Mouse (Mus musculus) CD8-positive naive resting alpha-beta T cell, adult 57 days (primary cell): ENCODE measurements around the gene Tmem126b. TPM values are rescaled to one million over a fixed set of nuclear protein-coding genes. Genes with fewer than 3 reads are reported as not detected.

Experiments used
- total RNA-seq: library from RNA; stranded (reverse); gene quantifications from one replicate; pipeline ENCODE4 v1.2.4, GENCODE M21; 2023

Gene Tmem126b
- 5.2 TPM for total RNA-seq

DNA sequence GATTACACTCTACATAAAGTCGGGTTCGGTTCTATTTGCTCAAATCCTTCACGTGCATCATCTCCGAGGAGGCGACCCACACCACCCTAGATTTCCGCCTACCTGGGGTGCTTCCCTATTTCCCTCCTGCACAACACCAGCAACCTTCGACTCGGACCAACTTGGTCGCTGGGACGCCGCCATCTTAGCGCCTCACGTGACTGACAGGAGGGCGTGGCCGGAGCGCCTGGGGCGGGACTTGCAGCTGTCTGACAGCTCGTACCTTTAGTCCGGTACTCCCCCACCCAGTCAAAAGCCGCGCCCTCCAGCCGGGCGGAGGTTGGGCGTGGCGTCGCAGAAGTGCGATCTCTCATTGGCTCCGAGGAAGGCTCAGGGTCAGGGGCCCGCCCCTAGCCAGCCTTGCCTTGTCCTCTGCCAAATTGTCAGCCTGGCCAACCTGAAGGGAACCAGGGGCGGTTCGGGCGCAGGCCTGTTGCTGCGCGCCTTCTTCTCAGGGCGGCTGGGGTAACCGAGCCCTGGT lies at the start of gene Tmem126b:
Tmem126b (minus strand) TSS at position 209 of the 520 bp plus-strand sequence.

GRCm38 (mm10) chr7:90476313-90477245 lies 778 bp upstream of the Tmem126b start, which contains the start of gene Dlg2:
Gene Dlg2, plus strand, starts transcription at chr7:90476672.

GRCm38 (mm10) chr7:90456845-90457468 lies 18.8 kb downstream of the Tmem126b start, which contains the start of gene Tmem126a:
Gene Tmem126a, minus strand, starts transcription at chr7:90457229.

DNA sequence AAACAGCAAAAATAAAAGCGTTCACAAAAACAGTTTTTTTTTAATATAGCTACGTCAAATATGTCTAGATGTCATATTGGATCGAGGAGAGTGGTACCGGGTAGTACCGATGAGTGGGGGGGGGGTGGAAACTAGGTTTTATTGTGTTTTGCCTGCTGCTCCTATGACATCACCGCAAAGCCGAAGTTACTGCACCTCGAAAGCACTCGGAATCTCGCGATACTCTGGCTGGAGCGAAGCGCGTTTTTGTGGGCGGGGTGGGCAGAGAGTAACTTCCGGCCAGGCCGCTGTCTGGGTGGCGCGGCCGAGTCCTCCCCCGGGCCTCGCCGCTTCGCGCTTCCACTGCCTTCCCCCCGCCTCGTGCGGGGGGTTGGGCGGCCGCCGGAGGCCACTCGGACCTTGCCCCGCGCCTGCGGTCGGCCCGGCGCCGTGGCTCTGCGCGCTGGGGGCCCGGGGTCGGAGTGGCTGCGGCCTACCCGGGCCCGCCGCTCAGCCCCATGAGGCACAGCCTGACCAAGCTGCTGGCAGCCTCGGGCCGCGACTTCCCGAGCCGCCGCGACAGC lies 33.2 kb downstream of the Tmem126b start, which contains the start of gene Crebzf:
Crebzf (plus strand) TSS at position 212 of the 563 bp plus-strand sequence.

DNA sequence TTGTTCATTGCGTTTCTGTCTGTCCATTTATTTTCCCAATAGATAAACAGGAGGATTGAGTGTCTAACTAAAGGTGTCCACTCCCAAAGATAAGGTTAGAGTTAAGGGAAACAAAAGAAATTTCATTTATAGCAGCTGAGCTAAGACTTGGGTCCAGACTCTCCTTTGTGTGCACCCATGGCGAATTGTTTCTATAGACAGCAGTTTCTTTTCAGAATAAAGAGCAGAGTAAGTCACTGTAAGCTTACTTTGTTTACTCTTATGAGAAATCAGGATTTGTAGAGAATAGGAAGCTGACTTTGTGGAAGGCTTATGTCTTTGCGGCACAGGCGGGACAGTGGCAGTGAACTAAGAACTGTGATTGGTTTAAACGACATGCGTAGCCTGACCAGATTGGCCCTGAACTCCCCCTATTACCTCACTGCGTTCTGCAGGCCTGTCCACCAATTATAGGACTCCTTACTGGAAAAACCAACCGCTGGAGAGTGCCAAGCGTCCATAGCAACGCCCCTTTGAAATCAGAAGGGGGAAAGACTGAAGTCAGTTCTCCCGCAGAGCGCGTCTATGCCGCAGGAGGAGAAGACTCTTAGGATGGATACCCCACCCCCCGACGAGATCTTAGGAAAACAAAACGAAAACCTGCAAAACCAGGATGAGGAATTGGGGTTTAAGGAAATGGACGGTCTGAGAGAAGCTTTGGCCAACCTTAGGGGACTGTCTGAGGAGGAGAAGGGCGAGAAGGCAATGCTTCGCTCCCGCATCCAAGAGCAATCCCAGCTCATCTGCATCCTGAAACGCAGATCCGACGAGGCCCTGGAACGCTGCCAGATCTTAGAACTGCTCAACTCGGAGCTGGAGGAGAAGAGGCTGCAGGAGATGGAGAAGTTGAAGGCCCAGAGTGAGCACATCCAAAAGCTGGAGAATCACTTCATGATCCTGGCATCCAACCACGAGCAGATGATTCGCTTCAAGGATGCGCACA lies 49.5 kb downstream of the Tmem126b start, which contains the start of gene Ccdc89:
Ccdc89 (plus strand) TSS at position 558 of the 982 bp plus-strand sequence.

Other genes starting within 250 kb of the Tmem126b start
- gene Ccdc83, start 210.2 kb downstream of the Tmem126b start, total RNA-seq: not detected
- 16.0 TPM for gene Sytl2, start 173.7 kb downstream of the Tmem126b start, total RNA-seq
- gene Ccdc89, start 49.4 kb downstream of the Tmem126b start, total RNA-seq: not detected
- 180 TPM for gene Crebzf, start 33.3 kb downstream of the Tmem126b start, total RNA-seq
- gene Tmem126a, start 18.8 kb downstream of the Tmem126b start, total RNA-seq: 22.0 TPM
- 0.15 TPM for gene Dlg2, start 671 bp upstream of the Tmem126b start, total RNA-seq